Mouse (Mus musculus) lung, embryonic 14.5 days (tissue): ENCODE measurements around the gene Wdr27. TPM values are rescaled to one million over a fixed set of nuclear protein-coding genes. Genes with fewer than 3 reads are reported as not detected.

Source experiments
- ATAC-seq: fragments of 200-750 bp; cut with Nextera tagmentation; 2 replicates; pipeline ENCODE4 v1.8.0; 2017; ENCODE audit warnings: mild to moderate bottlenecking, moderate TSS enrichment, moderate library complexity; ENCODE audit not compliant: insufficient read depth
- DNase-seq: peaks from one replicate; pipeline ENCODE4 v3.0.0-alpha.2; 2015
- H3K27ac ChIP-seq: fragments of 300-500 bp; sonication (generic); 2 replicates; pipeline ENCODE4 v1.5.1; 2014; ENCODE audit warnings: low read depth, mild to moderate bottlenecking, moderate library complexity
- H3K27me3 ChIP-seq: fragments of 300-500 bp; sonication (generic); 2 replicates; pipeline ENCODE4 v1.6.1; 2014; ENCODE audit warnings: low read length, control low read depth; ENCODE audit not compliant: insufficient read depth
- H3K36me3 ChIP-seq: fragments of 300-500 bp; sonication (generic); 2 replicates; pipeline ENCODE4 v1.6.1; 2014; ENCODE audit warnings: control low read depth; ENCODE audit not compliant: insufficient read depth
- H3K4me1 ChIP-seq: fragments of 300-500 bp; sonication (generic); 2 replicates; pipeline ENCODE4 v1.6.1; 2014; ENCODE audit warnings: antibody characterized with exemption, control low read depth; ENCODE audit not compliant: insufficient read depth
- H3K4me2 ChIP-seq: fragments of 300-500 bp; sonication (generic); 2 replicates; pipeline ENCODE4 v1.6.1; 2014; ENCODE audit warnings: mild to moderate bottlenecking
- H3K4me3 ChIP-seq: fragments of 300-500 bp; sonication (generic); 2 replicates; pipeline ENCODE4 v1.5.1; 2014; ENCODE audit warnings: low read depth, low read length
- H3K9ac ChIP-seq: fragments of 300-500 bp; sonication (generic); 2 replicates; pipeline ENCODE4 v1.6.1; 2014
- H3K9me3 ChIP-seq: fragments of 300-500 bp; sonication (generic); 2 replicates; pipeline ENCODE4 v1.6.1; 2016; ENCODE audit warnings: low read depth, low read length, control low read depth
- CTCF ChIP-seq: IDR thresholded peaks from 2 replicates; pipeline ENCODE4 v1.5.1; 2016; ENCODE audit warnings: antibody characterized with exemption, low read depth
- WGBS: fragments of 180-500 bp; shearing (Covaris S2); extraction: QIAGEN DNeasy Blood & Tissue Kit; methylation state at CpG from one replicate; pipeline ENCODE4 v1.1.7; 2014; 5-methylcytosine and 5-hydroxymethylcytosine counted together
- polyA plus RNA-seq: library from polyadenylated mRNA; unstranded; fragments of >200 nt; fragmentation: Nextera tagmentation; extraction: Ambion mirVana; gene quantifications from 2 replicates; pipeline ENCODE4 v1.2.1, GENCODE M21; 2014

The Wdr27 gene
- polyA plus RNA-seq, 1 experiment from 2014 or later, result 4.7 TPM

DNA sequence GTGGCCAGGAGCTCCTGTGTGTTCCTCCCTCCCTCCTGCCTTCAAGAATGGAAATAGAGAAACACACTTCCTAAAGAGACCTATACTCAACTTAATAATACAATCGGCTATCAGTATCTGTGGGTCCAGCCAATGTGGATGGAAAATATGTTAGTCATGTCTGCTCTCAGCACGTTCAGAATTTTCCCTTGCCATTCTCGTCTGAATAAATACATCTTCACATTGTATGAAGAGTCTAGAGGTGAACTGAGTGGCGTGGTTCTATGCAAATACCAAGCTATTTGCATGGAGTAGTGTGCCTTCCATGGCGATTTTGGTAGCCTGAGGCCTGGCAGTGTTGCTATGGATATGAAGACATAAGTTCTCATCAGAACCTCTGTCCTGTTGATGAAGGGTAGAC, 172.6 kb downstream of the Wdr27 start:
- no peak overlapping the region for H3K27ac ChIP-seq
- H3K4me2 ChIP-seq, result no peak overlapping the region
- ATAC-seq, result no peak
- H3K9ac ChIP-seq, result no peak overlapping the region
- no peaks in the 10 kb centered on the region for H3K27me3 ChIP-seq
- TF ChIP-seq CTCF, result no peak
- H3K36me3 ChIP-seq, result no peaks in the 10 kb centered on the region
- no peak overlapping the region for H3K4me3 ChIP-seq
- WGBS, result 69% methylated on average over 5 of the region's 5 CpGs
- no peak for DNase-seq
- H3K9me3 ChIP-seq, result no peaks in the 10 kb centered on the region
- H3K4me1 ChIP-seq, result no peaks in the 10 kb centered on the region

Other genes with a start within 250 kb of the Wdr27 start
- 18.7 and 21.7 TPM in 2 replicates for gene Thbs2, start 248.9 kb downstream of the Wdr27 start, polyA plus RNA-seq
- 31.0 and 32.8 TPM in 2 replicates for gene 1600012H06Rik, start within 50 bp of the Wdr27 start, polyA plus RNA-seq
- gene Phf10, start 18.1 kb upstream of the Wdr27 start, polyA plus RNA-seq, result 39.1 and 44.2 TPM in 2 replicates
- 9.0 and 10.3 TPM in 2 replicates for gene 9030025P20Rik, start 35.3 kb upstream of the Wdr27 start, polyA plus RNA-seq
- 0.45 TPM in 1 of 2 replicates, not detected in the other for gene Gm3417, start 35.6 kb upstream of the Wdr27 start, polyA plus RNA-seq
- gene Gm3435, start 67.0 kb upstream of the Wdr27 start, polyA plus RNA-seq, result 3.6 and 3.7 TPM in 2 replicates
- gene Ermard, start 98.0 kb upstream of the Wdr27 start, polyA plus RNA-seq, result 70.4 and 78.9 TPM in 2 replicates
- 0.69 TPM in 1 of 2 replicates, not detected in the other for gene Tcte3, start 98.3 kb upstream of the Wdr27 start, polyA plus RNA-seq
- 1.9 and 3.4 TPM in 2 replicates for gene Gm3448, start 98.4 kb upstream of the Wdr27 start, polyA plus RNA-seq